Mouse (Mus musculus): ENCODE measurements around the gene Nln. TPM values are rescaled to one million over a fixed set of nuclear protein-coding genes. Genes with fewer than 3 reads are reported as not detected.

Gene Nln
- 7.0 and 8.9 TPM in 2 replicates for polyA plus RNA-seq (2012; rRNA removed)

GRCm38 (mm10) chr13:104109288-104109815 is at the start of gene Nln, which contains the start of gene Sgtb:
Gene Nln (minus strand): TSS chr13:104109614.
Gene Sgtb (plus strand): TSS chr13:104109741.

Other genes starting within 250 kb of the Nln start
- gene Erbin, start 189.1 kb downstream of the Nln start, polyA plus RNA-seq (2012; rRNA removed): 14.1 and 16.2 TPM in 2 replicates
- 0.77 and 0.86 TPM in 2 replicates for gene Sgtb, start 127 bp upstream of the Nln start, polyA plus RNA-seq (2012; rRNA removed)
- 4.4 and 4.7 TPM in 2 replicates for gene Trappc13, start 68.9 kb upstream of the Nln start, polyA plus RNA-seq (2012; rRNA removed)
- gene Trim23, start 69.2 kb upstream of the Nln start, polyA plus RNA-seq (2012; rRNA removed): 0.93 and 1.1 TPM in 2 replicates
- gene Cenpk, start 119.0 kb upstream of the Nln start, polyA plus RNA-seq (2012; rRNA removed): 0.14 and 0.31 TPM in 2 replicates
- gene Ppwd1, start 119.2 kb upstream of the Nln start, polyA plus RNA-seq (2012; rRNA removed): 0.49 and 0.51 TPM in 2 replicates
- 0.41 and 0.54 TPM in 2 replicates for gene Adamts6, start 178.2 kb upstream of the Nln start, polyA plus RNA-seq (2012; rRNA removed)